Mouse (Mus musculus): ENCODE measurements around the gene Poc1a. TPM values are rescaled to one million over a fixed set of nuclear protein-coding genes. Genes with fewer than 3 reads are reported as not detected.
A peak's percentile ranks its signal among the peaks of the same experiment; 100 is the strongest.

Poc1a gene
- polyA plus RNA-seq, 1 experiment, result 7.9 TPM

GRCm38 (mm10) chr9:106394649-106395602 lies 114.1 kb downstream of the Poc1a start:
- Histone ChIP-seq H3K4me1 (ENCODE audit: control insufficient read depth, insufficient read depth, low read length) (peaks cover 15% of the 10 kb centered on the region), H3K4me3 (replicated peaks; ENCODE audit: extremely low read depth, low read depth, low read length) (no peak overlapping the region)
- DNase-seq, result no peak
- WGBS, result 64% methylated on average over 11 of the region's 11 CpGs
- TF ChIP-seq CTCF (IDR thresholded peaks at IDR 0.05; ENCODE audit: insufficient read depth, low read length) (peak; percentile 38), POLR2A (IDR thresholded peaks at IDR 0.05; ENCODE audit: borderline replicate concordance, extremely low read depth, low read depth, low read length) (no peak)

- no peak for DNase-seq
- H3K4me3 ChIP-seq (replicated peaks; ENCODE audit: extremely low read depth, low read depth, low read length), result no peak overlapping the region
- no peak for TF ChIP-seq POLR2A (IDR thresholded peaks at IDR 0.05; ENCODE audit: borderline replicate concordance, extremely low read depth, low read depth, low read length)
- no peak for TF ChIP-seq CTCF (IDR thresholded peaks at IDR 0.05; ENCODE audit: insufficient read depth, low read length)
- peaks cover 15% of the 10 kb centered on the region for H3K4me1 ChIP-seq (ENCODE audit: control insufficient read depth, insufficient read depth, low read length)
- 57% methylated on average over 4 of the region's 4 CpGs for WGBS
These were observed 116.9 kb downstream of the Poc1a start for GRCm38 (mm10) chr9:106397733-106398132.

GRCm38 (mm10) chr9:106398667-106399311 lies 117.9 kb downstream of the Poc1a start:
- Histone ChIP-seq H3K4me3 (replicated peaks; ENCODE audit: extremely low read depth, low read depth, low read length) (no peak overlapping the region), H3K4me1 (ENCODE audit: control insufficient read depth, insufficient read depth, low read length) (0 out of 2 replicates have a peak, but pooled peaks cover 7% of the 10 kb centered on the region)
- TF ChIP-seq CTCF (IDR thresholded peaks at IDR 0.05; ENCODE audit: insufficient read depth, low read length), result no peak
- no peak for TF ChIP-seq POLR2A (IDR thresholded peaks at IDR 0.05; ENCODE audit: borderline replicate concordance, extremely low read depth, low read depth, low read length)
- WGBS, result 65% methylated on average over 9 of the region's 9 CpGs
- DNase-seq, result no peak

GRCm38 (mm10) chr9:106399808-106400207 lies 118.9 kb downstream of the Poc1a start:
- Histone ChIP-seq H3K4me1 (ENCODE audit: control insufficient read depth, insufficient read depth, low read length) (0 out of 2 replicates have a peak, but pooled peaks cover 3% of the 10 kb centered on the region), H3K4me3 (replicated peaks; ENCODE audit: extremely low read depth, low read depth, low read length) (no peak overlapping the region)
- 91% methylated on average over 3 of the region's 3 CpGs for WGBS
- TF ChIP-seq POLR2A (IDR thresholded peaks at IDR 0.05; ENCODE audit: borderline replicate concordance, extremely low read depth, low read depth, low read length) (no peak), CTCF (IDR thresholded peaks at IDR 0.05; ENCODE audit: insufficient read depth, low read length) (no peak)
- no peak for DNase-seq

Other genes starting within 250 kb of the Poc1a start
- gene Col6a4, start 184.3 kb upstream of the Poc1a start, polyA plus RNA-seq (2012; rRNA removed), result 0.32 and 0.56 TPM in 2 replicates
- 1.7 and 2.6 TPM in 2 replicates for gene Glyctk, start 122.9 kb upstream of the Poc1a start, polyA plus RNA-seq (2012; rRNA removed)
- 47.3 and 49.1 TPM in 2 replicates for gene Wdr82, start 110.1 kb upstream of the Poc1a start, polyA plus RNA-seq (2012; rRNA removed)
- 60.7 and 67.3 TPM in 2 replicates for gene Ppm1m, start 81.3 kb upstream of the Poc1a start, polyA plus RNA-seq (2012; rRNA removed)
- 60.9 and 69.0 TPM in 2 replicates for gene Twf2, start 78.0 kb upstream of the Poc1a start, polyA plus RNA-seq (2012; rRNA removed)
- 6.0 and 6.4 TPM in 2 replicates for gene Tlr9, start 58.5 kb upstream of the Poc1a start, polyA plus RNA-seq (2012; rRNA removed)
- gene Alas1, start 32.4 kb upstream of the Poc1a start, polyA plus RNA-seq (2012; rRNA removed), result 443 and 458 TPM in 2 replicates
- gene Dusp7, start 87.6 kb downstream of the Poc1a start, polyA plus RNA-seq (2012; rRNA removed), result 223 and 262 TPM in 2 replicates
- 288 and 319 TPM in 2 replicates for gene Rpl29, start 148.4 kb downstream of the Poc1a start, polyA plus RNA-seq (2012; rRNA removed)
- gene Acy1, start 157.3 kb downstream of the Poc1a start, polyA plus RNA-seq (2012; rRNA removed), result 6.5 and 10.0 TPM in 2 replicates
- 80.0 and 80.9 TPM in 2 replicates for gene Abhd14b, start 166.4 kb downstream of the Poc1a start, polyA plus RNA-seq (2012; rRNA removed)
- gene Abhd14a, start 166.6 kb downstream of the Poc1a start, polyA plus RNA-seq (2012; rRNA removed), result 27.2 and 34.4 TPM in 2 replicates
- 68.5 and 70.7 TPM in 2 replicates for gene Pcbp4, start 172.2 kb downstream of the Poc1a start, polyA plus RNA-seq (2012; rRNA removed)
- 0.19 and 0.50 TPM in 2 replicates for gene Gpr62, start 184.9 kb downstream of the Poc1a start, polyA plus RNA-seq (2012; rRNA removed)
- gene Rrp9, start 194.9 kb downstream of the Poc1a start, polyA plus RNA-seq (2012; rRNA removed), result 27.4 and 29.2 TPM in 2 replicates
- gene Parp3, start 195.9 kb downstream of the Poc1a start, polyA plus RNA-seq (2012; rRNA removed), result 65.2 and 74.3 TPM in 2 replicates
- gene Iqcf1, start 218.9 kb downstream of the Poc1a start, polyA plus RNA-seq (2012; rRNA removed), result 0.30 TPM in 1 of 2 replicates, not detected in the other
- gene Iqcf5, start 233.5 kb downstream of the Poc1a start, polyA plus RNA-seq (2012; rRNA removed), result 0.27 TPM in 1 of 2 replicates, not detected in the other

Data from lung, adult 2 months (tissue).